Comparison of ENCODE assay signal across 10 mouse cellular contexts in genomic region chr13:69538327-69538726, GRCm38 (mm10). TPM values are rescaled to one million over a fixed set of nuclear protein-coding genes. Genes with fewer than 3 reads are reported as not detected.
A peak's percentile ranks its signal among the peaks of the same experiment; 100 is the strongest.
DNase-seq lines count a peak whose midpoint lies in the region; TF ChIP-seq lines count a peak whose summit lies in the region.
"Had no signal": no experiment of that assay in that cellular context is flagged by ENCODE, and none has a peak within 500 bp of the region (broad histone marks: within the 10 kb centered on the region; RNA-seq: fewer than 3 reads in every experiment).

No protein-coding gene starts in this region.

- peak overlapping the region; percentile 12; the same call in 1 of the 2 replicates for H3K27ac ChIP-seq in small intestine, adult 2 months (ENCODE audit: insufficient read depth, low read depth, low read length)
- H3K27ac ChIP-seq: macrophage had no signal

- H3K36me3 ChIP-seq in small intestine, adult 2 months (ENCODE audit: control insufficient read depth, insufficient read depth, low read length), result no peaks in the 10 kb centered on the region

- H3K4me3 ChIP-seq in small intestine, adult 2 months (ENCODE audit: low read depth, low read length), result no peak overlapping the region

- no peaks in the 10 kb centered on the region for H3K27me3 ChIP-seq in small intestine, adult 2 months (ENCODE audit: control insufficient read depth, insufficient read depth, low read length)

- intact Hi-C loops in heart, postnatal 25 days (cut with DNase I), result no loop called here

- peaks cover 13% of the 10 kb centered on the region; the same call in 1 of the 2 replicates for H3K4me1 ChIP-seq in small intestine, adult 2 months (ENCODE audit: control insufficient read depth, insufficient read depth, insufficient read length, low read length)

- TF ChIP-seq POLR2A in small intestine, adult 2 months (IDR thresholded peaks at IDR 0.05; ENCODE audit: low read depth, low read length), result no peak

- TF ChIP-seq CTCF in small intestine, adult 2 months (IDR thresholded peaks at IDR 0.05; ENCODE audit: extremely low read depth, insufficient read length, insufficient replicate concordance, low read depth, low read length), result no peak

- peak; percentile 52 to 54 for DNase-seq in heart, adult 18-20 months
- DNase-seq in heart, postnatal 25 days (ENCODE audit: low spot score), result no peak
- DNase-seq in urinary bladder, postnatal 14 days (ENCODE audit: low spot score), result peak; percentile 50
- DNase-seq in urinary bladder, postnatal 25 days (ENCODE audit: low spot score), result no peak
- peak; percentile 46 for DNase-seq in gastrocnemius, postnatal 25 days
- no peak for DNase-seq in layer of hippocampus, adult 18-20 months (ENCODE audit: low spot score in 2 of 2)
- no peak for DNase-seq in cerebellum, adult 11-12 months
- DNase-seq: layer of hippocampus, postnatal 36 days had no signal

- 38% methylated on average over 4 of the region's 4 CpGs for WGBS in small intestine, adult 2 months

RNA-seq across cellular contexts. Expression of gene Tent4a, which starts 3.9 kb away (rescaled TPM):
- 10 to 100 TPM; 10.4 to 11.1 TPM for total RNA-seq in heart, adult 18-20 months (2021)
- total RNA-seq in heart, postnatal 25 days (2021), result 10 to 100 TPM; 12.0 to 12.6 TPM
- total RNA-seq in gastrocnemius, postnatal 25 days (2021), result 1 to 10 TPM; 6.0 to 6.2 TPM
- polyA plus RNA-seq in small intestine, adult 2 months (2012; rRNA removed), result 5.3 and 9.4 TPM in 2 replicates
- 10 to 100 TPM; 51.0 to 52.1 TPM for total RNA-seq in layer of hippocampus, adult 18-20 months (2021)

RNA-seq across cellular contexts. Expression of gene Nsun2, which starts 4.8 kb away (rescaled TPM):
- total RNA-seq in heart, adult 18-20 months (2021), result 10 to 100 TPM; 47.1 to 49.1 TPM
- total RNA-seq in heart, postnatal 25 days (2021), result 10 to 100 TPM; 33.5 to 38.2 TPM
- 10 to 100 TPM; 37.8 to 39.2 TPM for total RNA-seq in gastrocnemius, postnatal 25 days (2021)
- polyA plus RNA-seq in small intestine, adult 2 months (2012; rRNA removed), result 21.4 and 26.6 TPM in 2 replicates
- total RNA-seq in layer of hippocampus, adult 18-20 months (2021), result 10 to 100 TPM; 85.0 to 92.9 TPM

Comparison
In these comparisons a context has a peak if more than half of its experiments do, and no peak if none do; other contexts are left out.
1. DNase-seq: peak in heart, adult 18-20 months (2 of 2), urinary bladder, postnatal 14 days (single experiment) and gastrocnemius, postnatal 25 days (single experiment); none in heart, postnatal 25 days (single experiment), urinary bladder, postnatal 25 days (single experiment), layer of hippocampus, adult 18-20 months (0 of 2) and cerebellum, adult 11-12 months (single experiment).